Mouse (Mus musculus): ENCODE measurements around the gene Nceh1.

The Nceh1 gene

GRCm38 (mm10) chr3:27182733-27183600 is at the start of gene Nceh1:
Gene Nceh1, plus strand, starts transcription at chr3:27182965.
- peak; percentile 91 for DNase-seq (ENCODE audit: extremely low read depth, low read depth)

- no peak for DNase-seq (ENCODE audit: extremely low read depth, low read depth)
Measured at GRCm38 (mm10) chr3:27140101-27140500, 42.7 kb upstream of the Nceh1 start.

- no peak for DNase-seq (ENCODE audit: extremely low read depth, low read depth)
Measured at GRCm38 (mm10) chr3:27143570-27143969, 39.2 kb upstream of the Nceh1 start.

GRCm38 (mm10) chr3:27145733-27146132 is 37.0 kb upstream of the Nceh1 start:
- no peak for DNase-seq (ENCODE audit: extremely low read depth, low read depth)

GRCm38 (mm10) chr3:27153191-27153671 is 29.5 kb upstream of the Nceh1 start:
- peak; percentile 64 for DNase-seq (ENCODE audit: extremely low read depth, low read depth)

GRCm38 (mm10) chr3:27153701-27154209 is 29.0 kb upstream of the Nceh1 start, which contains the start of gene Ect2:
Gene Ect2, minus strand, starts transcription at chr3:27153878.
- peak; percentile 97 for DNase-seq (ENCODE audit: extremely low read depth, low read depth)

- no peak for DNase-seq (ENCODE audit: extremely low read depth, low read depth)
Measured at GRCm38 (mm10) chr3:27154280-27154679, 28.5 kb upstream of the Nceh1 start.

- no peak for DNase-seq (ENCODE audit: extremely low read depth, low read depth)
Measured at GRCm38 (mm10) chr3:27155051-27155855, 27.5 kb upstream of the Nceh1 start.

- DNase-seq (ENCODE audit: extremely low read depth, low read depth), result no peak
Measured at GRCm38 (mm10) chr3:27155856-27156593, 26.7 kb upstream of the Nceh1 start.

GRCm38 (mm10) chr3:27156594-27156949 is 26.2 kb upstream of the Nceh1 start:
- no peak for DNase-seq (ENCODE audit: extremely low read depth, low read depth)

GRCm38 (mm10) chr3:27158910-27159309 is 23.9 kb upstream of the Nceh1 start:
- DNase-seq (ENCODE audit: extremely low read depth, low read depth), result no peak

GRCm38 (mm10) chr3:27161645-27162409 is 20.9 kb upstream of the Nceh1 start:
- no peak for DNase-seq (ENCODE audit: extremely low read depth, low read depth)

GRCm38 (mm10) chr3:27162410-27162804 is 20.4 kb upstream of the Nceh1 start:
- DNase-seq (ENCODE audit: extremely low read depth, low read depth), result peak; percentile 66

- no peak for DNase-seq (ENCODE audit: extremely low read depth, low read depth)
Measured at GRCm38 (mm10) chr3:27165481-27166065, 17.2 kb upstream of the Nceh1 start.

GRCm38 (mm10) chr3:27170257-27170656 is 12.5 kb upstream of the Nceh1 start:
- DNase-seq (ENCODE audit: extremely low read depth, low read depth), result no peak

- no peak for DNase-seq (ENCODE audit: extremely low read depth, low read depth)
Measured at GRCm38 (mm10) chr3:27179711-27180110, 3.1 kb upstream of the Nceh1 start.

GRCm38 (mm10) chr3:27183601-27184175 is 923 bp downstream of the Nceh1 start:
- peak; percentile 35 for DNase-seq (ENCODE audit: extremely low read depth, low read depth)

- DNase-seq (ENCODE audit: extremely low read depth, low read depth), result no peak
Measured at GRCm38 (mm10) chr3:27188386-27188785, 5.6 kb downstream of the Nceh1 start.

- no peak for DNase-seq (ENCODE audit: extremely low read depth, low read depth)
Measured at GRCm38 (mm10) chr3:27189320-27190261, 6.8 kb downstream of the Nceh1 start.
